Mouse (Mus musculus) kidney, postnatal 25 days (tissue): ENCODE measurements at regions not wholly inside any gene's neighbourhood (a gene's known extent, or its start where the extent isn't known, plus 50 kb on each side); places are given as distances from the start of the nearest gene placed in this dataset.

Experiments
- DNase-seq, 2 experiments: peaks; one replicate each; pipeline ENCODE4 v3.0.0; 2021; ENCODE audit warnings: mixed read lengths in 2 of 2

DNA sequence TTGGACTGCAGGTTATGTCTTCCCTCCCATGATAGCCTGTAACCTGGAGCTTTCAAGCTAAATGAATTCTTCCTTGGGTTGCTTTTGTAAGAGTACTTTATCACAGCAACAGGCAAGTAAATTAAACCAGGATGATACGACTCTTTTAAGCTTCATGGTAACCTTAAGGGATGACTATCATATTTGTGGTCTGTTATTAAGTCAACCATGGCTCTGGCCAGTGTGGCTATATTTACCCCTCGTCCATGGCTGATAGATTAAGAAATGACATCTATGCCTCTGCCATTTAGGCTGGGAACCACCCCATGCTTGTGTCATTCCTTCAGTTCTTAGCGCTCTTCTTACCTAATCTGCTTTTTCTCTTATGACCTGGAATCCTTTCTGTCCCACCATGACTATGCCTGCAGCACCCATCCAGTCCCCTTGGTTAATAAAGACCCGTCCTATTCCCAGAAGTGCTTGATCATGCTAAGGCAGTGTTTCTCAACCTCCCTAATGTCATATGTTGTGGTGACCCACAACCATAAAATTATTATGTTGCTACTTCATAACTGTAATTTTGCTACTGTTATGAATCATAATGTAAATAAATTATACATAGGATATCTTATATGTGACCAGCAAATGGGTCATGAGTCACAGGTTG is 214.5 kb upstream of the Nbea start:
- no peak for DNase-seq

DNA sequence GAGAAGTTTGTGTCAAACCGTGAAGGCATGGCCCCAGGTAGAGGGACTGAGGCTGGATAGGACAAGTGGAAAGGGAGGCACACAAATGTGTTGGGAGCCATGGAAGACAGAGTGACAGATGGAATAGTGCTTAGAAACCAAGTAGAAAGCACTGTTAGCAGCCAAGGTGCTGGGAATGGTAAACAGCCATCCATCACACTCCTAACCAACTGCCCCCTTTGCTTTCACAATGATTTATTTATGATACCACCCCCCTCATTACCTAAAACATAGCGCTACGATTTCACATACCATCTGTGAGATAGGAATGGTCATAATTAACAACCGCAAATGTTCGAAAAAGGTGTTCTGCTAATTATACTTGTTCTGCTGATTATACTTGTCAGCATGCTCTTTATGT is 209.6 kb upstream of the Nbea start:
- no peak for DNase-seq

GRCm38 (mm10) chr3:56380316-56380715 is 196.8 kb upstream of the Nbea start:
- DNase-seq = no peak

GRCm38 (mm10) chr3:56379500-56379899 is 196.0 kb upstream of the Nbea start:
- DNase-seq = no peak

DNA sequence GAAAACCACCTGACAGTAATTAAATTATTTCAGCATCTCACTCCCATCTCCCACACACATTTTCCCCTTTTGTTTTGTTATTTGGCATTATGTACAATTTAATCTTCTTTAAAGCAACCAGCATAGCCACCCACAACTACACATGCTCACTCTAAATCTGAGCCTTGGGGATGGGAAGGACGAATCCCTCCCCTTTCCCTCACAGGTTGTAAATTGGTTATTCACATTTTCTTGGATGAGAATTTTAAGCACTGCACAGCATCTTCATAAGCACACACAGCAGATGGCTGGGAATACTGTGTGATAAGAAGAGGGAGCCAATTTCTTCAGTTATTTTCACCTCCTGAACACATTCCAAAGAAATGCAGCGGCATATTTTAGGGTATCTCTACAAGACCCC is 179.0 kb upstream of the Nbea start:
- no peak for DNase-seq

DNA sequence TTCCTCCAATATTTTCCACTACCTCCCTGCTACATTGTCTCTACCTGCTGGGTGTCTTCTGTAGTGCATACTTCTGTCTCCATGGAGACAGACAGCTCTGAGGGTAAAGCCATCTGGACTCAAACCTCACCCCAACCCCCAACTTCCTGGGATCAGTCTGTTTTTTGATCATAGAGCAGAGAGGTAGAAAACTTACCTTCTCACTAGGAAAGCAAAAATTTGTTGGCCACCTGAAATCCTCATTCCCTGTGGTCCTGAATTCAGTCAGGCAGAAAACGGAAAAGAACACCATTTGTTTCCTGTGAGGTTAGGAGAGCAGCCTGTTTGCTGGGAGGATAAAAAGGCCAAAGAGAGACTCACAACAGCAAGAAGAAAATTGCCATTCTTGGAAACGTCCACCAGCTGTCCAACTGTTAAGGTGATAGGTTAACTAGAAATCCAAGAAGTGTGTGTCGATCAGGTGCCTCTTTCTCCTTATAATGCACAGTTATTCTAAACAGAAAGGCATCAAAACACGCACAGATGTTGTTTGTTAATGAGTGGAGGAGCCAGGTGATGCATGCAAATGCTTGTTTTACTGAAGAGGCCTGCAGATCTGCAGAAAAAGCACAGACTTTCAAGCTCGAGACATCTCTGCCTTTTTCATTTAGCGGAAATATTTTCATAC is 173.7 kb upstream of the Nbea start:
- DNase-seq = no peak

DNA sequence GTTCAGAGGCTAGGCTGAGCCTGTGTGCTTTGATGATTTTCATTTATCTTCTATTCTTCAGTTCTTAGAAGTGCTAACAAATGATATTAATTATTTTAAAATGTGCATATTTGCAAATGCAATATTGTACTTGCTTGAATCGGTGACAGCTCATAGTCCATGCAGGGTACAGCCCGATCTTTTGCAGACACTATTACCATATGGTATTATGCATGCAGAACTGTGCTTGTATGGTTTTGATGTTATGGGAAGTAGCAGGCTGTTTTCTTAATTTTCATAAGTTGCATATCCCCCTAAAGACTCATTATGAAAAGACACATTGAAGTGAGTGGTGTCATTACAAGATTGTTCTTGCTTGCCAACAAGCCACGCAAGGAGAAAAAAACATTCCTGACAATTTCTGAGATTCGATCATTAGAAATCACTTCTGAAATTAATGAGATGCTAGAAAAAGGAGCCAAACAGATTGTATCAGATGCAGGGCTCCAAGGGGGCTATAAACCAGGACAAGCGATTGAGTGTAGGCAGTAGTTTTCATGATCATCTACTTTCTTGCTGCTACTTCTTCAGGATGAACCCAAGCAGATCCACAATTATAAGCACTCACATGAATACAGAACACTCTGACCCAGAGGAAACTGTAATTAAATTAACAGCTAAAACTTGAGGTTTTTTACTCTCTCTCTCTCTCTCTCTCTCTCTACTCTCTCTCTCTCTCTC is 172.8 kb upstream of the Nbea start:
- no peak for DNase-seq
